Mouse (Mus musculus): ENCODE results near the gene Igsf10. TPM values are rescaled to one million over a fixed set of nuclear protein-coding genes. Genes with fewer than 3 reads are reported as not detected.
A peak's percentile ranks its signal among the peaks of the same experiment; 100 is the strongest.
"Not testable (repeated sequence)": the region's sequence is repeated elsewhere in the genome, so short reads cannot be mapped to it uniquely, and the experiment has no call there.

The Igsf10 gene
- total RNA-seq (2021) = 1 to 10 TPM; 1.2 to 2.4 TPM
- polyA plus RNA-seq (2012; rRNA removed) = 0.68 and 1.3 TPM in 2 replicates
- long read RNA-seq = 0 reads

GRCm38 (mm10) chr3:59344065-59344905, at the start of gene Igsf10:
TSS of gene Igsf10 (minus strand) at chr3:59344394.
- Histone ChIP-seq H3K36me3 (ENCODE audit: control insufficient read depth, insufficient read depth, low read length) (no peaks in the 10 kb centered on the region), H3K79me2 (replicated peaks; ENCODE audit: control insufficient read depth, insufficient read depth, low read length) (no peaks in the 10 kb centered on the region), H3K9ac (ENCODE audit: low read depth, low read length) (peak within 1 kb of the TSS; percentile 46), H3K4me3 (peak within 1 kb of the TSS; percentile 52), H3K27me3 (ENCODE audit: control insufficient read depth, insufficient read depth, low read length) (no peaks in the 10 kb centered on the region), H3K27ac (peak within 1 kb of the TSS; percentile 23), H3K4me1 (ENCODE audit: control insufficient read depth, insufficient read depth, low read length) (peaks cover 1% of the 10 kb centered on the region; the same call in 1 of the 2 replicates)
- intact Hi-C loops (cut with DNase I) = no loop called here
- WGBS = 3% methylated on average over 22 of the region's 23 CpGs
- TF ChIP-seq POLR2A (IDR thresholded peaks at IDR 0.05; ENCODE audit: insufficient read depth, low read depth, low read length) (no peak), EP300 (IDR thresholded peaks at IDR 0.05; ENCODE audit: insufficient read depth, low read depth, low read length) (no peak), CTCF (IDR thresholded peaks at IDR 0.05) (no peak)
- DNase-seq = peak; percentile 32 to 48

GRCm38 (mm10) chr3:59385553-59385952, 41.4 kb upstream of the Igsf10 start:
- no peaks in the 10 kb centered on the region for H3K79me2 ChIP-seq (replicated peaks; ENCODE audit: control insufficient read depth, insufficient read depth, low read length)
- no peaks in the 10 kb centered on the region for H3K36me3 ChIP-seq (ENCODE audit: control insufficient read depth, insufficient read depth, low read length)
- H3K4me3 ChIP-seq = no peak overlapping the region
- no peaks in the 10 kb centered on the region for H3K4me1 ChIP-seq (ENCODE audit: control insufficient read depth, insufficient read depth, low read length)
- H3K27me3 ChIP-seq (ENCODE audit: control insufficient read depth, insufficient read depth, low read length) = no peaks in the 10 kb centered on the region
- TF ChIP-seq CTCF (IDR thresholded peaks at IDR 0.05) = no peak
- TF ChIP-seq EP300 (IDR thresholded peaks at IDR 0.05; ENCODE audit: insufficient read depth, low read depth, low read length) = no peak
- no peak for TF ChIP-seq POLR2A (IDR thresholded peaks at IDR 0.05; ENCODE audit: insufficient read depth, low read depth, low read length)
- WGBS = 68% methylated on average over 1 of the region's 1 CpGs
- intact Hi-C loops (cut with DNase I) = no loop called here
- no peak overlapping the region for H3K9ac ChIP-seq (ENCODE audit: low read depth, low read length)
- no peak for DNase-seq
- H3K27ac ChIP-seq = no peak overlapping the region

- no peak for DNase-seq
- Histone ChIP-seq H3K4me3 (no peak overlapping the region), H3K27ac (no peak overlapping the region), H3K27me3 (ENCODE audit: control insufficient read depth, insufficient read depth, low read length) (no peaks in the 10 kb centered on the region), H3K4me1 (ENCODE audit: control insufficient read depth, insufficient read depth, low read length) (no peaks in the 10 kb centered on the region), H3K36me3 (ENCODE audit: control insufficient read depth, insufficient read depth, low read length) (no peaks in the 10 kb centered on the region), H3K79me2 (replicated peaks; ENCODE audit: control insufficient read depth, insufficient read depth, low read length) (no peaks in the 10 kb centered on the region), H3K9ac (ENCODE audit: low read depth, low read length) (no peak overlapping the region)
- 73% methylated on average over 3 of the region's 3 CpGs for WGBS
- intact Hi-C loops (cut with DNase I) = no loop called here
- TF ChIP-seq POLR2A (IDR thresholded peaks at IDR 0.05; ENCODE audit: insufficient read depth, low read depth, low read length) = no peak
- TF ChIP-seq CTCF (IDR thresholded peaks at IDR 0.05) = no peak
- TF ChIP-seq EP300 (IDR thresholded peaks at IDR 0.05; ENCODE audit: insufficient read depth, low read depth, low read length) = no peak
Measured at GRCm38 (mm10) chr3:59385000-59385399, 40.8 kb upstream of the Igsf10 start.

GRCm38 (mm10) chr3:59384321-59384720, 40.1 kb upstream of the Igsf10 start:
- WGBS = 48% methylated on average over 2 of the region's 2 CpGs
- H3K79me2 ChIP-seq (replicated peaks; ENCODE audit: control insufficient read depth, insufficient read depth, low read length) = no peaks in the 10 kb centered on the region
- intact Hi-C loops (cut with DNase I) = no loop called here
- no peaks in the 10 kb centered on the region for H3K36me3 ChIP-seq (ENCODE audit: control insufficient read depth, insufficient read depth, low read length)
- H3K4me3 ChIP-seq = no peak overlapping the region
- TF ChIP-seq POLR2A (IDR thresholded peaks at IDR 0.05; ENCODE audit: insufficient read depth, low read depth, low read length) (no peak), CTCF (IDR thresholded peaks at IDR 0.05) (no peak), EP300 (IDR thresholded peaks at IDR 0.05; ENCODE audit: insufficient read depth, low read depth, low read length) (no peak)
- no peak for DNase-seq
- no peak overlapping the region for H3K9ac ChIP-seq (ENCODE audit: low read depth, low read length)
- no peaks in the 10 kb centered on the region for H3K4me1 ChIP-seq (ENCODE audit: control insufficient read depth, insufficient read depth, low read length)
- no peak overlapping the region for H3K27ac ChIP-seq
- H3K27me3 ChIP-seq (ENCODE audit: control insufficient read depth, insufficient read depth, low read length) = no peaks in the 10 kb centered on the region

DNA sequence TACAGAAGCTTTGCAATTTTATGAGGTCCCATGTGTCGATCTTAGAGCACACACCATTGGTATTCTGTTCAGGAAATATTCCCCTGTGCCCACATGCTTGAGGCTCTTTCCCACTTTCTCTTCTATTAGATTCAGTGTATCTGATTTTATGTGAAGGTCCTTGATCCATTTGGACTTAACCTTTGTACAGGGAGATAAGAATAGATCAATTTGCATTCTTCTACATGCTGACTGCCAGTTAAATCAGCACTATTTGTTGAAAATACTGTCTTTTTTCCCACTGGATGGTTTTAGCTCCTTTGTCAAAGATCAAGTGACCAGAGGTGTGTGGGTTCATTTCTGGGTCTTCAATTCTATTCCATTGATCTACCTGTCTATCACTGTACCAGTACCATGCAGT, 34.6 kb upstream of the Igsf10 start:
- not testable (repeated sequence) for H3K4me3 ChIP-seq; H3K27me3 ChIP-seq (ENCODE audit: control insufficient read depth, insufficient read depth, low read length)
- WGBS = 74% methylated on average over 1 of the region's 1 CpGs

GRCm38 (mm10) chr3:59361895-59362294, 17.7 kb upstream of the Igsf10 start:
- Histone ChIP-seq H3K4me3 (no peak overlapping the region), H3K79me2 (replicated peaks; ENCODE audit: control insufficient read depth, insufficient read depth, low read length) (no peaks in the 10 kb centered on the region), H3K27me3 (ENCODE audit: control insufficient read depth, insufficient read depth, low read length) (no peaks in the 10 kb centered on the region), H3K4me1 (ENCODE audit: control insufficient read depth, insufficient read depth, low read length) (no peaks in the 10 kb centered on the region), H3K27ac (no peak overlapping the region), H3K9ac (ENCODE audit: low read depth, low read length) (no peak overlapping the region), H3K36me3 (ENCODE audit: control insufficient read depth, insufficient read depth, low read length) (no peaks in the 10 kb centered on the region)
- intact Hi-C loops (cut with DNase I) = no loop called here
- no peak for DNase-seq
- 87% methylated on average over 1 of the region's 1 CpGs for WGBS
- TF ChIP-seq POLR2A (IDR thresholded peaks at IDR 0.05; ENCODE audit: insufficient read depth, low read depth, low read length) (no peak), CTCF (IDR thresholded peaks at IDR 0.05) (no peak), EP300 (IDR thresholded peaks at IDR 0.05; ENCODE audit: insufficient read depth, low read depth, low read length) (no peak)

More for the DNA sequence above, 34.6 kb upstream of the Igsf10 start:
- H3K4me1 ChIP-seq (ENCODE audit: control insufficient read depth, insufficient read depth, low read length); H3K79me2 ChIP-seq (replicated peaks; ENCODE audit: control insufficient read depth, insufficient read depth, low read length); intact Hi-C loops (cut with DNase I); DNase-seq; H3K27ac ChIP-seq; H3K36me3 ChIP-seq (ENCODE audit: control insufficient read depth, insufficient read depth, low read length); H3K9ac ChIP-seq (ENCODE audit: low read depth, low read length): not testable (repeated sequence)
